Mouse (Mus musculus) heart, embryonic 10.5 days (tissue): Measurements from ENCODE around the gene Cpt1c. TPM values are rescaled to one million over a fixed set of nuclear protein-coding genes. Genes with fewer than 3 reads are reported as not detected.
"Not testable (repeated sequence)": the region's sequence is repeated elsewhere in the genome, so short reads cannot be mapped to it uniquely, and the experiment has no call there.

ENCODE experiments used
- DNase-seq: peaks from one replicate; pipeline ENCODE4 v3.0.0-alpha.2; 2017; ENCODE audit warnings: low spot score
- H3K27ac ChIP-seq: fragments of 300-500 bp; sonication (generic); 2 replicates; pipeline ENCODE4 v1.5.1; 2016; ENCODE audit warnings: mild to moderate bottlenecking
- H3K27me3 ChIP-seq: fragments of 300-500 bp; sonication (generic); 2 replicates; pipeline ENCODE4 v1.6.1; 2016; ENCODE audit warnings: mild to moderate bottlenecking; ENCODE audit not compliant: poor library complexity, insufficient read depth, severe bottlenecking
- H3K36me3 ChIP-seq: fragments of 300-500 bp; sonication (generic); 2 replicates; pipeline ENCODE4 v1.6.1; 2016; ENCODE audit warnings: mild to moderate bottlenecking, moderate library complexity
- H3K4me1 ChIP-seq: fragments of 300-500 bp; sonication (generic); 2 replicates; pipeline ENCODE4 v1.6.1; 2016; ENCODE audit warnings: mild to moderate bottlenecking
- H3K4me3 ChIP-seq: fragments of 300-500 bp; sonication (generic); 2 replicates; pipeline ENCODE4 v1.5.1; 2016; ENCODE audit warnings: mild to moderate bottlenecking, moderate library complexity
- H3K9me3 ChIP-seq: fragments of 300-500 bp; sonication (generic); 2 replicates; pipeline ENCODE4 v1.6.1; 2016; ENCODE audit warnings: mild to moderate bottlenecking, moderate library complexity
- WGBS: fragments of 180-500 bp; shearing (Covaris S2); methylation state at CpG from one replicate; pipeline ENCODE4 v1.1.7; 2016; 5-methylcytosine and 5-hydroxymethylcytosine counted together
- polyA plus RNA-seq: library from polyadenylated mRNA; unstranded; fragments of >200 nt; fragmentation: Nextera tagmentation; extraction: Ambion mirVana; gene quantifications from 2 replicates; pipeline ENCODE4 v1.2.1, GENCODE M21; 2016

The Cpt1c gene
- 11.7 and 19.1 TPM in 2 replicates for polyA plus RNA-seq

DNA sequence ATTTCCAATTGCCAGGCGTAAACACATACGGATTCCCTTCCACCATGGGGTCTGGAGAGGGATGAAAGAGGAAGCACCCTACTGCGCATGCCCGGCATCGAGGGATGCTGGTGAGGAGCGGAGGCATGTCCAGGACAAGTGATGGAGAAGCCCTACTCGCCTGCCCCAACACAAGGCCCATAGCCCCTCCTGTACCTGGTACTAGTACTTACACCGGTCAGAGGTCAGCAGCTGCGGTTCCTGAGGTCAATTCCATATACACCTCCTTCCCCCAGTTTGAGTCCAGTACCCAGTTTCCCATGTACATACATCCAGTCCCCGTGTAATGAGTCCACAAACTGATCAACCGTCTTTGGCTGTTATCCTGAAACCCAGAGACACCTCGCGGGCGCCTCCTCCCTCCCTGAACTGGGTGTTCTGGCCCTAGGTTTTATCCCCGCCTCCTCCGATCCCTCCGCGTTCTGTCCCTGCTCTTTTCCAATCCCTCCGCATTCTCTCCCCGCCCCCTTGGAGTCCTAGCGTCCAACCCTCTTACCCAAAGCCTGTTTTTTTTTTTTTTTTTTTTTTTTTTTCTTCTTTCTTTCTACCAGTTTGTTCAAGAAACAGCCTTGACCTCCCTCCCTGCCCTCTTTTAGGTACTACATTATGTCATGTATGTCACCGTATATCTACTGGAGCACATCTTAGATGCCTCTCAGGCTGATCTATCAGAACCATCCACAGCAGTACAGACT lies at the start of gene Cpt1c:
TSS of gene Cpt1c (minus strand) at position 469 of the 734 bp plus-strand sequence.
- H3K4me3 ChIP-seq = peak within 1 kb of the TSS; percentile 53
- no peaks in the 10 kb centered on the region for H3K9me3 ChIP-seq
- peaks cover 44% of the 10 kb centered on the region for H3K36me3 ChIP-seq
- H3K27me3 ChIP-seq = no peaks in the 10 kb centered on the region
- peak within 1 kb of the TSS; percentile 62 for H3K27ac ChIP-seq
- DNase-seq = peak; percentile 88
- H3K4me1 ChIP-seq = peaks cover 39% of the 10 kb centered on the region
- WGBS = 5% methylated on average over 22 of the region's 22 CpGs

DNA sequence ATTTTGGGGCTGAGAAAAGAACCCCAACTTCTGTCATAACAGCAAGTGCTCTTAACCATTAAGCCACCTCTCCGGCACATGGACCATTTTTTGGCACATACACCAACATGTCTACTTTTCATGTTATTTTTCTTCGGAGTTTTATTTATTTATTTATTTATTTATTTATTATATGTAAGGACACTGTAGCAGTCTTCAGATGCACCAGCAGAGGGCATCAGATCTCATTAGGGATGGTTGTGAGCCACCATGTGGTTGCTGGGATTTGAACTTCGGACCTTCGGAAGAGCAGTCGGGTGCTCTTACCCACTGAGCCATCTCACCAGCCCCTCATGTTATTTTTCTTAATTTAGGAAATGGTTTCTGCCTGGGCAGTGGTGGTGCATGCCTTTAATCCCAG lies 49.1 kb upstream of the Cpt1c start:
- not testable (repeated sequence) for H3K27ac ChIP-seq, DNase-seq, H3K27me3 ChIP-seq, H3K4me3 ChIP-seq, H3K9me3 ChIP-seq
- Histone ChIP-seq H3K36me3 (peaks cover 26% of the 10 kb centered on the region), H3K4me1 (peaks cover 20% of the 10 kb centered on the region)
- WGBS = 81% methylated on average over 5 of the region's 5 CpGs

DNA sequence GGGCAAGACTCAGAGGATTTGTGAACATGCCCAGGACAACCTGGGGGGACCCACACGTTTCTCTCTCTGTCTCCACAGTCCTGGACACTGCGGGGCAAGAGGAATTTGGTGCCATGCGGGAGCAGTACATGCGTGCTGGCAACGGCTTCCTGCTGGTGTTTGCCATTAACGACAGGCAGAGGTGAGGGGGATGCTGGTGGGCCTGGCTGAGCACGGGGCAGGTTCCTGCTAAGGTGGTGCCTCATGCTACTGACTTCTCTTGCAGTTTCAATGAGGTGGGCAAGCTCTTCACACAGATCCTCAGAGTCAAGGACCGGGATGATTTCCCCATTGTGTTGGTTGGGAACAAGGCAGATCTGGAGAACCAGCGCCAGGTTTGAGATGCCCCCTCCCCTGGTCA lies 45.6 kb upstream of the Cpt1c start:
- Histone ChIP-seq H3K27ac (no peak overlapping the region), H3K36me3 (peaks cover 2% of the 10 kb centered on the region; the same call in 1 of the 2 replicates)

DNA sequence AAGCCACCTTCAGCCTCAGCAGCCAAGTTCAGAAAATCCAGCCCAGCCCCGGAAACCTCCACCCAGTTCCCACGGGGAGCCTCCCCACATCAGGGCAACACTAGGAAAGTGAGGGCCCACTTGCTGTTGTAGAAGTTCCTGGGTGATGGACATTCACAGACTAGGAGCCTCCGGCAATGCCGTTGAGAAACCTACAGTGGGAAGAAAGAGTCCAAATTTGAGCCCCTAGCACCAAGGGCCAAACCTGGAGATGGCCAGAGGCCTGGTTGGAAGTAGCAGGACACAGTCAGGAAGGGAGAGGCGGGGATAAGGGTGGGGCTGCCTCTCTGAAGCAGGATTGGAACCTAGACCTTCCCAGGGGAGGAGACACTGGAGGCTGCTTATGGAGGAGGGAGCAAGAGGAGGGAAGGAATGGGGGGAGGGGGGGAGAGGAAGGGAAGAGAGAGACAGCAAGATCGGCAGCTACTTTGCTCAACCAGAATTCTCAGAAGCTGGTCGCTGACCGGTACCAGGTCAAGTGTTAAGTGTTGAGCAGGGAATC lies 44.5 kb upstream of the Cpt1c start:
- H3K9me3 ChIP-seq = no peaks in the 10 kb centered on the region
- H3K4me1 ChIP-seq = peaks cover 29% of the 10 kb centered on the region
- no peaks in the 10 kb centered on the region for H3K27me3 ChIP-seq
- DNase-seq = no peak
- peaks cover 2% of the 10 kb centered on the region; the same call in 1 of the 2 replicates for H3K36me3 ChIP-seq
- peak overlapping the region; percentile 89 for H3K4me3 ChIP-seq
- WGBS = 25% methylated on average over 8 of the region's 8 CpGs
- peak overlapping the region; percentile 65 for H3K27ac ChIP-seq

More for the DNA sequence above, 45.6 kb upstream of the Cpt1c start:
- H3K9me3 ChIP-seq = no peaks in the 10 kb centered on the region
- no peak for DNase-seq
- peaks cover 22% of the 10 kb centered on the region for H3K4me1 ChIP-seq
- H3K27me3 ChIP-seq = no peaks in the 10 kb centered on the region
- H3K4me3 ChIP-seq = no peak overlapping the region
- WGBS = 76% methylated on average over 9 of the region's 9 CpGs

DNA sequence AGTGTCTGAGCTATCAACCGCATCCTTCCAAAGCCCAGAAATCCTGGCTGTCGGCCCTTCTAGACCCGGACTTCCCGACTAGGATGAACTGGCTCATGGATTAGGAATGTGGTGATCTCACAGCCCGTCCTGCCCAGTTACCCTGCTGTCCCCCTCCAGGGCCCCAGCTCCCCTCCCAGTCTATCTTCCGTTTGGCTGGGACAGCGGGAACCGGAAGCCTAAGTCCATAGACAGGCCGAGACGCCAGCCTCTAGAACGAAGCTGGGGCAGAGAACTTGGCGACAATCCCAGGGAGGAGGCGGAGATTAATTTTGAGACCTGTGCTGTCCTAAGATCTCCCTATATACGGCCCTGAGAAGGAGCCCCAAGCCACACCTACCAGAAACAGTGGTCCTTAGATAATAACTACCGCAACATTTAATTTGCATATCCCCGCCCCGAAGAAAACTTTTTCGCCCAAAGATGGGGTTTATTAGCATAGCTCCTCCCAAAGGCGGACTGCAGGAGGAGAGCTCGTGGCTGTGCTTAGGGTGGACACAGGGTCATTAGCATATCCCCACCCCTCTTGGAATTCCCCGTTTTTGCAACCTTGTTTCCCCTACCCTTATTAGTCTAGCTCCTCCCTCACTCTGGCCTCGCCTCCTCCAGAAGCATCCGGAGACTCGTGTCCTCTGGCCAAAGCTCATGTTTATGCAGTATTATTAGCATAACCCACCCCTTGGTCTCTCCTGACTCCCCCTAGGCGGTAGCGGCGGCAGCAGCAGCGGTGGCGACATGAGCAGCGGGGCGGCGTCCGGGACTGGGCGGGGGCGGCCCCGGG lies 42.8 kb upstream of the Cpt1c start, which contains the start of gene Rras:
TSS of gene Rras (plus strand) at position 720 of the 820 bp plus-strand sequence.
- Histone ChIP-seq H3K4me1 (peaks cover 37% of the 10 kb centered on the region), H3K4me3 (peak within 1 kb of the TSS; percentile 89), H3K36me3 (peaks cover 16% of the 10 kb centered on the region), H3K9me3 (no peaks in the 10 kb centered on the region), H3K27ac (peak within 1 kb of the TSS; percentile 99), H3K27me3 (no peaks in the 10 kb centered on the region)
- DNase-seq = peak; percentile 98
- WGBS = under 1% methylated on average over 36 of the region's 36 CpGs

DNA sequence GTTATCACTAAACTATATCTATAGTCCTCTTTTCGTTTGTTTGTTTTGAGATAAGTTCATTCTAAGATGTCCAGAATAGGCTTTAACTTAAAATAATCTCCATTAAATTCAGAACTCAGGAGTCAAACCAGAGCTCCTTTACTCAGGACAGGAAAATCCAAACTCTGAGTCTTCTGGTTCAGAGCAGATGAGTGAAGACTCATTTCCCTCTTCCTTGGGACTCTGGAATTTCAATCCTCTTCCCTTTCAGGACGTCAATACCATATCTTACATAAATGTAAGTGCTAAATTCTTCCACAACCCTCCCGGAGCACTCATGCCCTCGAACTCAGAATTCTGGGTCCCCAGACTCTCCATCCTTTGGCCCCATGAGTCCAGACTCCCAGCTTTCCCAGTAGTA lies 42.1 kb upstream of the Cpt1c start:
- Histone ChIP-seq H3K4me3 (peak overlapping the region; percentile 89), H3K27me3 (no peaks in the 10 kb centered on the region), H3K36me3 (peaks cover 23% of the 10 kb centered on the region), H3K9me3 (no peaks in the 10 kb centered on the region), H3K4me1 (peaks cover 37% of the 10 kb centered on the region), H3K27ac (peak overlapping the region; percentile 99)
- DNase-seq = no peak
- under 1% methylated on average over 4 of the region's 4 CpGs for WGBS

DNA sequence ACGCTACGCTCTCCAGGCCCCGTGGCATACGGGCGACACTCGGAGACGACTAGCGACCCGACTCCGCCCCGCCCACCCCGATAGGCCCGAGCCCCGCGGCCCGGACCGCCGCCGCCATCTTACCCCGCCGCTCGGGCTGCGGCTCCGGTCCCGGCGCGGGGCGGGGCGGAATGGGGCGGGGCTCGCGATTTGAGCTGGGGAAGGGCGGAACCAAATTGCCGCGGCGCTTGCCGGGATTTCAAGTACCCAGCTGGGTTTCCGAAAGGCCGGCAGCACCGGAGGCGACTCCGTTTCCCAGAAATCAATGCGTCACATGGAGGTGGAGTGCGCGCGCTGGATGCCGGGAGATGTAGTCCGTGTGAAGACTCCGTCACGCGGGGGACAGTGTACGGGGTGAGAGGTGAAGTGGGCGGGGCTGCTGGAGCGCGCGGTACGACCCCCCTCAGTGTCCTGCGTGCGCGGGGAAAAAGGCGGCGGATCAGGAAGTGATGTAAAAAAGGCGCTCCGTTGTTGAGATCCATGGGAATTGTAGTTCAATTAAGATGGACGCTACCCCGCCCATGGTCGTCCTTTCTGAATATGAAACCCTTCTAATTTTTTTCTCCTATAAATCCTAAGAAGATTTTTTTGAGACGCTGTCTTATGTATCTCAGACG lies 41.4 kb upstream of the Cpt1c start, which contains the start of gene Scaf1:
TSS of gene Scaf1 (minus strand) at position 407 of the 656 bp plus-strand sequence.
- peaks cover 29% of the 10 kb centered on the region for H3K36me3 ChIP-seq
- H3K9me3 ChIP-seq = no peaks in the 10 kb centered on the region
- peaks cover 37% of the 10 kb centered on the region for H3K4me1 ChIP-seq
- peak within 1 kb of the TSS; percentile 99 for H3K27ac ChIP-seq
- H3K27me3 ChIP-seq = no peaks in the 10 kb centered on the region
- peak; percentile 100 for DNase-seq
- WGBS = under 1% methylated on average over 69 of the region's 69 CpGs
- peak within 1 kb of the TSS; percentile 89 for H3K4me3 ChIP-seq

DNA sequence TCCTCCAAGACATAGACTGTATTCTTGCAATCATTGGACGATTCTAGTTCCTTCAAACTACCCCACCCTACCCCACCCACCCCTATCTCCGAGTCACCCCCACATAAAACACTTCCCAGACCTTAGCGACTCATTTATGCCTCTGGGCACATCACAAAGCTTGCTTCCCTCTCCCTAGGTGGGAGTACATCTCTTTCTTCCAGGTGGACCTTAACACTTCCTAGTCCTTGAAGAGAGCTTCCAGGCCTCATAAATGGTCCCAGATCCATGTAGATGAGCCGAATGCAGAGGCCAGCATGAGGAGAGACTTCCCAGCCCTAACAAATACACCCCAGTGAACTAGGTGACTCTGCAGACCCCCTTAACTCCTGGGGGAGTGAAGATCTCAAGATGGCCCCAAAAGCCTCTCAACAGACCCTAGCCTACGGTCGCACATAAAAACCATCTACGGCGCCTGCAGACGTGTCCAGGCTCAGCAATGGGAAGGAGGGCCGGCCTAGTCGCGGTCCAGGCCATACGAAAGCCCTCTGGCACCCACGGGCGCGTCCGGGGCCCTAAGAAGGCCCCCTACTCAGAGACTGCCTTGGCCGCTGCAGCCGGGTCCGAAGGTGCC lies 40.8 kb upstream of the Cpt1c start:
- Histone ChIP-seq H3K36me3 (peaks cover 30% of the 10 kb centered on the region), H3K9me3 (no peaks in the 10 kb centered on the region), H3K4me3 (peak overlapping the region; percentile 89), H3K27me3 (no peaks in the 10 kb centered on the region), H3K4me1 (peaks cover 37% of the 10 kb centered on the region), H3K27ac (peak overlapping the region; percentile 99)
- 1% methylated on average over 20 of the region's 20 CpGs for WGBS
- no peak for DNase-seq

DNA sequence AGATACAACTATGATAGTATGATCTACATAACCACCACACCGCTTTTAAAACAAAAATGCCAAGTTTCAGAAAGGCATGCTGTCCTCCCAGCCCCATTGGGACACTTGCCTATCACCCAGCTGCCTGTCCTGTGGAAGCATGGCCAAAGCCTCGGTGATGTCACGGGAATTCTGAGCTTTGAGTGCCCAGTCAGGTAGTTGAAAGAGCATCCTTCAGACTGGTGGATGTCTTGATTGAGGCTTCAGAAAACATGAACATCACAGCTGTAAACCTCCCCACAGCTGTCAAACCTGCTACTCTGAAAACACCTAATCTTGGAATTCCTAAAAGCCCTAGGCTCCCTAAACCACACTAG lies 39.4 kb upstream of the Cpt1c start:
- Histone ChIP-seq H3K27ac (no peak overlapping the region), H3K4me3 (peak overlapping the region; percentile 89; the same call in 1 of the 2 replicates), H3K4me1 (peaks cover 25% of the 10 kb centered on the region), H3K36me3 (peaks cover 43% of the 10 kb centered on the region), H3K9me3 (no peaks in the 10 kb centered on the region), H3K27me3 (no peaks in the 10 kb centered on the region)
- WGBS = 91% methylated on average over 3 of the region's 3 CpGs
- DNase-seq = no peak

DNA sequence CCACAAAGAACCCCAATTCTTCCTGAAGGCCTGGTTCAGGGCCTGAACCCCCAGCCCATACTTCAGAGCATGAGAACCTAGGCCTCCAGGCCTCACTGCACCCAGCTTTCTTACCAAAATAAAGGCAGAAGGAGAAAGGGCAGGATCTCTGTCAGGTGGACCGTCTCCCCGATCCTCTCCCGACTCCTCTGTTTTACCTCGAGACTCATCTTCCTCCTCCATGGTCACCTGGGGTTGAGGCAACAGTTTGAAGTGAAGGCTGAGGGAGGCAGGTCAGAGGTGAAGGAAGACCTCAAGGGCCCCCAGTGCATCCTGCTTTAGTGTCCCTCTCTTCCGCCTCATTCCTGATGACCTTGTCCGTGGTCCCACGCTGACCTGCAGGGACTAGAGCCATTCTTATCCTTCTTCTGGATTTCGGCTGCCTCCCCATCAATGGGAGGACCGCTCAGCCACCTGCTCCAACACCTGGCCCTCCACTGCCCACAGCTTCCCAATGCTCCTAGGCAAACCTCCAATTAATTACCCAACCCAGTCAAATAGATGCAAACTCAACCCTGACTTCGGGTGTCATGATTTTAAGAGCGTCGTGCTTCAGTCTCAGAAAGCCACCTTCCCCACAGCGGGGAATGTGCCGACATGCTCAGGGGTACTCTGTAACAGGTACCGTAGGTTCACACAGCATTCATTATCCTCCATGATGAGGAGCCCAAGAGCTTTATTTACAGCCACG lies 38.9 kb upstream of the Cpt1c start:
- Histone ChIP-seq H3K4me3 (no peak overlapping the region), H3K27me3 (no peaks in the 10 kb centered on the region), H3K4me1 (peaks cover 19% of the 10 kb centered on the region; the same call in 1 of the 2 replicates), H3K27ac (no peak overlapping the region), H3K9me3 (no peaks in the 10 kb centered on the region), H3K36me3 (peaks cover 49% of the 10 kb centered on the region)
- WGBS = 93% methylated on average over 16 of the region's 16 CpGs
- DNase-seq = no peak

DNA sequence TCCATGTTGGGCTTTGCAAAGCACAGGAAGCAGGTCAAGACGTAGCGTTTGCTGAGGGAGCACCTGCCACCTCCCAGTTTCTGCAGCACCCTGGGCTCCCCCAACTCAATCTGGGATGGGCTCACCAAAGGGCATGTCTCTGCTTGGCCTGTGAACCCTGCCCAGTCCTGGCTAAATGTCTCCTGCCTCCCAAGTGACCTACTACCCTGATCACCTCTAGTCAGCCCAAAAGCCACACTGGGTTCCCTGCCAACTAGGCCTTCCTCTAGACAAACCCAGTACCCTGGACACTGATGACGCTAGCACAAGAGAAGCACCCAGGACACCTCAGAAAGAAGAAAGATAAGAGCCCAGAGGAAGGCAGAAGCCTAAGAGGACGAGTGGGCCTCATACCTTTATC lies 38.2 kb upstream of the Cpt1c start:
- Histone ChIP-seq H3K4me3 (no peak overlapping the region), H3K36me3 (peaks cover 56% of the 10 kb centered on the region), H3K27ac (no peak overlapping the region), H3K9me3 (no peaks in the 10 kb centered on the region), H3K4me1 (peaks cover 16% of the 10 kb centered on the region; the same call in 1 of the 2 replicates), H3K27me3 (no peaks in the 10 kb centered on the region)
- DNase-seq = no peak
- 74% methylated on average over 4 of the region's 4 CpGs for WGBS
